7 mouse cellular contexts compared by ENCODE assay signal in genomic region chr2:156839319-156840191, GRCm38 (mm10). TPM values are rescaled to one million over a fixed set of nuclear protein-coding genes. Genes with fewer than 3 reads are reported as not detected.
DNase-seq lines count a peak whose midpoint lies in the region; ATAC-seq and TF ChIP-seq lines count a peak whose summit lies in the region.

Tgif2 (plus strand) TSS chr2:156840007.

- intact Hi-C loops in heart, adult 2 months (cut with DNase I) = loop anchor here (10.0 kb wide), 1 partner anchor 295 kb away; the partner anchor contains the start of gene Aar2

- no peak within 1 kb of the TSS; the same call in 1 of the 2 replicates for H3K27ac ChIP-seq in heart, adult 2 months
- H3K27ac ChIP-seq in lung, embryonic 16.5 days (ENCODE audit: low read length) = peak within 1 kb of the TSS; percentile 98

- no peaks in the 10 kb centered on the region for H3K27me3 ChIP-seq in heart, adult 2 months (ENCODE audit: control insufficient read depth, insufficient read depth, low read length)
- no peaks in the 10 kb centered on the region for H3K27me3 ChIP-seq in lung, embryonic 16.5 days (ENCODE audit: control insufficient read depth, insufficient read depth, low read depth, low read length)

- peak; percentile 91 for ATAC-seq in lung, embryonic 16.5 days (ENCODE audit: low read depth)

- no peaks in the 10 kb centered on the region for H3K9me3 ChIP-seq in lung, embryonic 16.5 days (ENCODE audit: control insufficient read depth, low read length)

- H3K9ac ChIP-seq in heart, adult 2 months (ENCODE audit: low read depth, low read length) = peak within 1 kb of the TSS; percentile 70
- peak within 1 kb of the TSS; percentile 93 for H3K9ac ChIP-seq in lung, embryonic 16.5 days (ENCODE audit: low read length)

- H3K79me2 ChIP-seq in heart, adult 2 months (replicated peaks; ENCODE audit: control insufficient read depth, insufficient read depth, low read length) = no peaks in the 10 kb centered on the region

- H3K36me3 ChIP-seq in heart, adult 2 months (ENCODE audit: control insufficient read depth, insufficient read depth, low read length) = no peaks in the 10 kb centered on the region
- peaks cover 4% of the 10 kb centered on the region for H3K36me3 ChIP-seq in lung, embryonic 16.5 days (ENCODE audit: control insufficient read depth, insufficient read depth, low read length)

- 17% methylated on average over 59 of the region's 61 CpGs for WGBS in heart, adult 2 months
- 1% methylated on average over 59 of the region's 61 CpGs for WGBS in lung, embryonic 16.5 days

- H3K4me2 ChIP-seq in lung, embryonic 16.5 days (ENCODE audit: low read depth, low read length) = peak within 1 kb of the TSS; percentile 94

- DNase-seq in NIH3T3 (ENCODE audit: low read depth) = peak; percentile 83
- DNase-seq in c-Kit-positive CD71-negative TER-119-negative erythroid progenitor cells, embryonic 14.5 days (ENCODE audit: low read depth) = peak; percentile 80
- peak; percentile 64 to 74 for DNase-seq in heart, adult 2 months
- peak; percentile 39 for DNase-seq in kidney, adult 18-20 months
- peak; percentile 62 for DNase-seq in ovary, postnatal 10 days (ENCODE audit: low spot score)
- DNase-seq in urinary bladder, postnatal 36 days (ENCODE audit: low spot score in 2 of 2) = peak; percentile 35

- H3K4me1 ChIP-seq in heart, adult 2 months (ENCODE audit: control insufficient read depth, insufficient read depth, low read length) = peaks cover 3% of the 10 kb centered on the region; the same call in 1 of the 2 replicates
- H3K4me1 ChIP-seq in lung, embryonic 16.5 days (replicated peaks; ENCODE audit: control insufficient read depth, insufficient read depth, low read length) = peaks cover 46% of the 10 kb centered on the region

- TF ChIP-seq CTCF in heart, adult 2 months (IDR thresholded peaks at IDR 0.05) = no peak

- peak within 1 kb of the TSS; percentile 63 for H3K4me3 ChIP-seq in heart, adult 2 months
- H3K4me3 ChIP-seq in lung, embryonic 16.5 days (ENCODE audit: low read length) = peak within 1 kb of the TSS; percentile 91

- no peak for TF ChIP-seq POLR2A in heart, adult 2 months (IDR thresholded peaks at IDR 0.05; ENCODE audit: insufficient read depth, low read depth, low read length)

- TF ChIP-seq EP300 in heart, adult 2 months (IDR thresholded peaks at IDR 0.05; ENCODE audit: insufficient read depth, low read depth, low read length) = no peak

RNA-seq across cellular contexts. Expression of gene Tgif2, which starts in this region (rescaled TPM):
- under 1 TPM; 0.63 to 0.66 TPM for total RNA-seq in heart, adult 2 months (2021)
- 0.76 and 1.2 TPM in 2 replicates for polyA plus RNA-seq in heart, adult 2 months (2012; rRNA removed)
- polyA plus RNA-seq in lung, embryonic 16.5 days (2015; fragmentation: Nextera tagmentation; extraction: Ambion mirVana) = 43.9 and 47.7 TPM in 2 replicates

Comparison
In these comparisons a context has a peak if more than half of its experiments do, and no peak if none do; other contexts are left out.
1. RNA of gene Tgif2 (polyA plus RNA-seq): 43.9 to 47.7 TPM in lung, embryonic 16.5 days; 0.76 to 1.2 TPM in heart, adult 2 months; every median in the first group is over 10 times any median in the second.
2. Peak in every context shown above with its lines, with median percentiles within 50 percentile points of each other: DNase-seq.